Mouse (Mus musculus) colon, adult 2 months (tissue): ENCODE data around the gene Ankrd16. TPM values are rescaled to one million over a fixed set of nuclear protein-coding genes. Genes with fewer than 3 reads are reported as not detected.

Experiments used
- polyA plus RNA-seq: library from polyadenylated mRNA; depleted of rRNA; stranded (reverse); fragments of >200 nt; gene quantifications from 2 replicates; pipeline ENCODE4 v1.2.3, GENCODE M21; 2012; rRNA removed

The Ankrd16 gene
- polyA plus RNA-seq = 56.2 and 60.8 TPM in 2 replicates

GRCm38 (mm10) chr2:11777091-11778068 is at the start of gene Ankrd16, which contains the start of gene Fbh1:
Ankrd16 (plus strand) TSS chr2:11777876.
Fbh1 (minus strand) TSS chr2:11777582.

Other genes starting within 250 kb of the Ankrd16 start
- gene Pfkfb3, start 223.8 kb upstream of the Ankrd16 start, polyA plus RNA-seq = 4.0 and 5.7 TPM in 2 replicates
- 22.1 and 34.1 TPM in 2 replicates for gene Rbm17, start 173.7 kb upstream of the Ankrd16 start, polyA plus RNA-seq
- gene Gm17490, start 151.6 kb upstream of the Ankrd16 start, polyA plus RNA-seq = not detected in 2 replicates
- 0.13 and 0.17 TPM in 2 replicates for gene Il2ra, start 135.1 kb upstream of the Ankrd16 start, polyA plus RNA-seq
- 15.0 and 31.4 TPM in 2 replicates for gene Il15ra, start 72.6 kb upstream of the Ankrd16 start, polyA plus RNA-seq
- 54.4 and 57.7 TPM in 2 replicates for gene Fbh1, start 294 bp upstream of the Ankrd16 start, polyA plus RNA-seq